Mouse (Mus musculus) CH12.LX (cell line): Measurements from ENCODE around the gene Musk. TPM values are rescaled to one million over a fixed set of nuclear protein-coding genes. Genes with fewer than 3 reads are reported as not detected.

Experiments used
- DNase-seq: peaks from one replicate; pipeline ENCODE4 v3.0.0-alpha.2; 2013; ENCODE audit errors: extremely low read depth
- H3K27ac ChIP-seq: 2 replicates; pipeline ENCODE4 v1.5.1; 2012; ENCODE audit warnings: low read depth, mild to moderate bottlenecking, control low read depth, moderate library complexity; ENCODE audit not compliant: insufficient read depth
- H3K27me3 ChIP-seq: replicated peaks from 2 replicates; pipeline ENCODE3; 2012; ENCODE audit warnings: inconsistent platforms
- H3K36me3 ChIP-seq, 2 experiments: replicated peaks in 1 of 2; 2 replicates each; pipeline versions ENCODE3 to v1.6.1; 2012; ENCODE audit warnings: inconsistent platforms in 1 of 2, low read length in 1 of 2, mild to moderate bottlenecking in 1 of 2, mixed read lengths in 1 of 2, moderate library complexity in 1 of 2; ENCODE audit not compliant: control insufficient read depth in 1 of 2, insufficient read depth in 1 of 2
- H3K4me1 ChIP-seq, 2 experiments: 2 replicates each; pipeline ENCODE4 v1.6.1; 2012; ENCODE audit warnings: inconsistent platforms in 1 of 2, moderate library complexity in 1 of 2; ENCODE audit not compliant: insufficient read depth in 2 of 2, control insufficient read depth in 1 of 2
- H3K4me2 ChIP-seq: 2 replicates; pipeline ENCODE4 v1.6.1; 2012; ENCODE audit warnings: low read depth, mild to moderate bottlenecking, control low read depth; ENCODE audit not compliant: poor library complexity, insufficient read depth, severe bottlenecking
- H3K4me3 ChIP-seq, 3 experiments: fragments of 150-350 bp in 1 of 3; sonication (generic) in 1 of 3; replicated peaks in 1 of 3; 2 replicates each; pipeline versions ENCODE3 to v1.5.1; 2011 to 2012; ENCODE audit warnings: low read depth in 2 of 3, low read length in 2 of 3, mild to moderate bottlenecking in 2 of 3, moderate library complexity in 2 of 3, control low read depth in 1 of 3, improper control_type of control experiment in 1 of 3, inconsistent platforms in 1 of 3, mixed read lengths in 1 of 3; ENCODE audit not compliant: poor library complexity in 1 of 3
- H3K79me2 ChIP-seq: replicated peaks from 2 replicates; pipeline ENCODE4 v1.6.1; 2012; ENCODE audit warnings: mild to moderate bottlenecking, moderate library complexity; ENCODE audit not compliant: control insufficient read depth, poor library complexity, insufficient read depth, severe bottlenecking; ENCODE audit errors: extremely low read depth
- H3K9ac ChIP-seq: 2 replicates; pipeline ENCODE4 v1.6.1; 2012; ENCODE audit warnings: low read depth, mild to moderate bottlenecking, control low read depth, moderate library complexity; ENCODE audit not compliant: insufficient read depth
- H3K9me3 ChIP-seq: replicated peaks from 2 replicates; pipeline ENCODE3; 2012; ENCODE audit warnings: low read length, inconsistent platforms, mixed read lengths
- CTCF ChIP-seq, 2 experiments: IDR thresholded peaks in 1 of 2; conservative IDR thresholded peaks in 1 of 2; 2 replicates each; pipeline ENCODE4 v1.5.1; 2011 to 2012; ENCODE audit warnings: low read depth in 2 of 2, low read length in 2 of 2, improper control_type of control experiment in 1 of 2, inconsistent platforms in 1 of 2, mild to moderate bottlenecking in 1 of 2, moderate library complexity in 1 of 2
- ELF1 ChIP-seq: IDR thresholded peaks from 2 replicates; pipeline ENCODE4 v1.6.1; 2014; ENCODE audit warnings: low read depth, mild to moderate bottlenecking, inconsistent platforms, low read length, improper control_type of control experiment
- ETS1 ChIP-seq: conservative IDR thresholded peaks from 2 replicates; pipeline ENCODE4 v1.6.1; 2012; ENCODE audit warnings: low read depth, mild to moderate bottlenecking, inconsistent platforms, low read length, improper control_type of control experiment, moderate library complexity
- GABPA ChIP-seq: IDR thresholded peaks from 2 replicates; pipeline ENCODE4 v1.6.1; 2012; ENCODE audit warnings: low read depth, low read length, improper control_type of control experiment, inconsistent platforms; ENCODE audit not compliant: insufficient replicate concordance
- HCFC1 ChIP-seq: IDR thresholded peaks from 2 replicates; pipeline ENCODE4 v1.6.1; 2012; ENCODE audit warnings: low read depth, mild to moderate bottlenecking, inconsistent platforms, low read length, improper control_type of control experiment
- JUN ChIP-seq: IDR thresholded peaks from 2 replicates; pipeline ENCODE4 v1.6.1; 2011; ENCODE audit warnings: low read depth, mild to moderate bottlenecking, low read length, improper control_type of control experiment, moderate library complexity; ENCODE audit not compliant: insufficient read depth
- JUND ChIP-seq: conservative IDR thresholded peaks from 2 replicates; pipeline ENCODE4 v1.6.1; 2011; ENCODE audit warnings: low read depth, low read length, improper control_type of control experiment
- KAT2A ChIP-seq: IDR thresholded peaks from 2 replicates; pipeline ENCODE4 v1.6.1; 2012; ENCODE audit warnings: low read length, improper control_type of control experiment, inconsistent platforms; ENCODE audit not compliant: insufficient replicate concordance
- MAFK ChIP-seq: IDR thresholded peaks from 2 replicates; pipeline ENCODE4 v1.6.1; 2011; ENCODE audit warnings: low read length, improper control_type of control experiment; ENCODE audit not compliant: insufficient replicate concordance
- MAX ChIP-seq: IDR thresholded peaks from 2 replicates; pipeline ENCODE4 v1.6.1; 2011; ENCODE audit warnings: low read length, improper control_type of control experiment
- MAZ ChIP-seq: IDR thresholded peaks from 2 replicates; pipeline ENCODE4 v1.6.1; 2012; ENCODE audit warnings: low read depth, mild to moderate bottlenecking, inconsistent platforms, low read length, improper control_type of control experiment, moderate library complexity
- MEF2A ChIP-seq: IDR thresholded peaks from 2 replicates; pipeline ENCODE4 v1.6.1; 2014; ENCODE audit warnings: low read depth, mild to moderate bottlenecking, inconsistent platforms, low read length, improper control_type of control experiment, borderline replicate concordance
- MXI1 ChIP-seq: IDR thresholded peaks from 2 replicates; pipeline ENCODE4 v1.6.1; 2011; ENCODE audit warnings: mild to moderate bottlenecking, low read depth, low read length, improper control_type of control experiment
- NELFE ChIP-seq: IDR thresholded peaks from 2 replicates; pipeline ENCODE4 v1.6.1; 2011; ENCODE audit warnings: low read depth, low read length, improper control_type of control experiment
- PAX5 ChIP-seq: IDR thresholded peaks from 2 replicates; pipeline ENCODE4 v1.6.1; 2012; ENCODE audit warnings: low read length, inconsistent platforms, mixed read lengths
- POLR2A ChIP-seq: IDR thresholded peaks from 2 replicates; pipeline ENCODE4 v1.6.1; 2011; ENCODE audit warnings: low read depth, mild to moderate bottlenecking, improper control_type of control experiment, low read length
- RAD21 ChIP-seq: IDR thresholded peaks from 2 replicates; pipeline ENCODE4 v1.6.1; 2011; ENCODE audit warnings: low read depth, mild to moderate bottlenecking, low read length, improper control_type of control experiment, moderate library complexity
- RCOR1 ChIP-seq: conservative IDR thresholded peaks from 2 replicates; pipeline ENCODE4 v1.6.1; 2012; ENCODE audit warnings: low read depth, mild to moderate bottlenecking, inconsistent platforms, low read length, improper control_type of control experiment
- SIN3A ChIP-seq: IDR thresholded peaks from 2 replicates; pipeline ENCODE4 v1.6.1; 2012; ENCODE audit warnings: low read length, improper control_type of control experiment, inconsistent platforms
- SMC3 ChIP-seq: IDR thresholded peaks from 2 replicates; pipeline ENCODE4 v1.6.1; 2011; ENCODE audit warnings: low read depth, low read length, improper control_type of control experiment
- TBP ChIP-seq: conservative IDR thresholded peaks from 2 replicates; pipeline ENCODE4 v1.6.1; 2011; ENCODE audit warnings: low read depth, low read length, improper control_type of control experiment
- TCF12 ChIP-seq: IDR thresholded peaks from 2 replicates; pipeline ENCODE4 v1.6.1; 2014; ENCODE audit warnings: low read depth, mild to moderate bottlenecking, inconsistent platforms, low read length, improper control_type of control experiment
- UBTF ChIP-seq: IDR thresholded peaks from 2 replicates; pipeline ENCODE4 v1.6.1; 2012; ENCODE audit warnings: low read depth, mild to moderate bottlenecking, inconsistent platforms, low read length, improper control_type of control experiment, moderate library complexity
- USF1 ChIP-seq: IDR thresholded peaks from 2 replicates; pipeline ENCODE4 v1.6.1; 2014; ENCODE audit warnings: low read depth, mild to moderate bottlenecking, inconsistent platforms, low read length, improper control_type of control experiment
- USF2 ChIP-seq: conservative IDR thresholded peaks from 2 replicates; pipeline ENCODE4 v1.6.1; 2011; ENCODE audit warnings: low read depth, low read length, improper control_type of control experiment
- ZMIZ1 ChIP-seq: IDR thresholded peaks from 2 replicates; pipeline ENCODE4 v1.6.1; 2012; ENCODE audit warnings: low read depth, mild to moderate bottlenecking, inconsistent platforms, low read length, improper control_type of control experiment
- dilution Hi-C: fragments of 300-500 bp; cut with MboI; formaldehyde crosslinking; loops from 2 replicates; pipeline ENCODE4 v1.14.3; 2020; ENCODE audit warnings: low sequenced_read_pairs; ENCODE audit not compliant: extremely low pct_unique_long_range_greater_than_20kb, extremely low pct_ligation_motif_present
- in situ Hi-C: fragments of 300-500 bp; cut with MboI; formaldehyde crosslinking; loops from 3 replicates; pipeline ENCODE4 v1.14.3; 2019; ENCODE audit warnings: low sequenced_read_pairs, low pct_ligation_motif_present, low pct_unique_long_range_greater_than_20kb, mixed read lengths
- polyA plus RNA-seq: library from polyadenylated mRNA; unstranded; fragments of >175 nt; gene quantifications from 2 replicates; pipeline ENCODE4 v1.2.1, GENCODE M21; 2012; ENCODE audit warnings: low read depth; ENCODE audit not compliant: insufficient read length
- total RNA-seq, 2 experiments: library from RNA; depleted of rRNA; stranded (reverse); fragments of 300-350 nt in 1 of 2; fragments of >200 nt in 1 of 2; gene quantifications; 2 replicates each; pipeline ENCODE4 v1.2.3; 2012 to 2014

The Musk gene
- total and polyA plus RNA-seq, 3 experiments = not detected

DNA sequence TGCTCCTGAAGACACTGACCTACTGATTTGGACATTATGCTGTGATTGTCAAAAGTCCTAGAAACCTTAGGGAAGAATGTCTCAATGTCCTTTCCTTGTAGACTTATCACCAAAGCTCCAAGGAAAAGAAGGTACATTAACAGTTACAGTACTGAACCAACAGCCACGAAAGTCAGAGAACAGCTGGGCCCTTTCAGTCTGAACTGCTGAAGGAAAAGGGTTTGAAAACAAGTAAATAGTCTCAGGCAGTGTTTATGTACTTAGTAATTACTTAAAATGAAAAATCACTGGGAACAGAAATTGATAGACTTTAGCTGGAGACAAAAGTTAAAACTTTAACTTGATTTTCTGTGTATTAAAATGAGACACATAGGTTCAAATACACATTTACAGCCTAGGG is 27.6 kb downstream of the Musk start:
- Histone ChIP-seq H3K4me3 (no peak overlapping the region), H3K27ac (no peak overlapping the region), H3K36me3 (no peaks in the 10 kb centered on the region), H3K9ac (no peak overlapping the region), H3K4me2 (no peak overlapping the region), H3K27me3 (no peaks in the 10 kb centered on the region), H3K79me2 (no peaks in the 10 kb centered on the region), H3K4me1 (peaks cover 6 to 11% of the 10 kb centered on the region in 2 experiments; a peak in 3 of 4 replicates), H3K9me3 (no peaks in the 10 kb centered on the region)
- no peak for DNase-seq
- dilution Hi-C loops (no loop called here), in situ Hi-C loops (no loop called here)
- TF ChIP-seq TBP = no peak
- TF ChIP-seq NELFE = no peak
- no peak for TF ChIP-seq USF2
- no peak for TF ChIP-seq MAZ
- TF ChIP-seq UBTF = no peak
- TF ChIP-seq POLR2A = no peak
- TF ChIP-seq MEF2A = no peak
- TF ChIP-seq SIN3A = no peak
- no peak for TF ChIP-seq MAFK
- TF ChIP-seq TCF12 = no peak
- no peak for TF ChIP-seq RAD21
- no peak for TF ChIP-seq CTCF (conservative IDR thresholded peaks at IDR 0.05 in 1 of 2, IDR thresholded peaks at IDR 0.05 in 1 of 2; ENCODE audit: low read depth in 2 of 2, low read length in 2 of 2)
- TF ChIP-seq HCFC1 = no peak
- TF ChIP-seq MAX = no peak

DNA sequence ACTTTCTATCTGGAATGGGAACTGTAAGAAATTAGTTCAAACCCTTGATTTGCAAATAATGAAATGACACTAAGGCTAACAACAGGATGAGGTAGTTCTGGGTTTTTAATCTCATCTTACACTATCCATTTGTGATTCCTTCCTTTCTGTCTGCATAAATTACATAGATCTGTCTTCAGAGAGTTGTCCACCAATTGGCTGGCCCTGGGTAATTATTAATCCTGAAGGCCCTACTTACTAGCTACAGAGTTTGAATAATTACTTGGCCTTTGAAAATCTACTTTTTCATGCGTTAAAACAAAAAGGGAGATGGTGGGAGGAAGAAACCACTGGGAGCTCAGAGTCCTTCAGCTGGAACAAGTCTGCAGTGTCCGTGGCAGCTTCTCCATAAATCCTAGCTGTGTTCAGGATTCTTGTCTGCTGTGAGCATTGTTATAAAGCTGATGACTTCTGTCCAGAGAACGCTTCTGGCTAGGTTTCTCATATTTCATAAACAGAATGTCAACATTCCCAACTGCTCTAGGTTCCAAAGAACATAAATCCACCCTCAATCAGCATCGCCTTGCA is 29.3 kb downstream of the Musk start:
- H3K27ac ChIP-seq = no peak overlapping the region
- dilution Hi-C loops = no loop called here
- in situ Hi-C loops = no loop called here
- H3K79me2 ChIP-seq = no peaks in the 10 kb centered on the region
- H3K4me1 ChIP-seq = peaks cover 2 to 11% of the 10 kb centered on the region in 2 experiments; a peak in 3 of 4 replicates
- no peak overlapping the region for H3K9ac ChIP-seq
- H3K36me3 ChIP-seq = no peaks in the 10 kb centered on the region
- no peaks in the 10 kb centered on the region for H3K9me3 ChIP-seq
- no peaks in the 10 kb centered on the region for H3K27me3 ChIP-seq
- H3K4me2 ChIP-seq = no peak overlapping the region
- TF ChIP-seq MEF2A (no peak), RAD21 (no peak), USF1 (no peak), SMC3 (no peak), KAT2A (no peak), ZMIZ1 (no peak), CTCF (conservative IDR thresholded peaks at IDR 0.05 in 1 of 2, IDR thresholded peaks at IDR 0.05 in 1 of 2; ENCODE audit: low read depth in 2 of 2, low read length in 2 of 2) (no peak), JUN (no peak), ELF1 (no peak), RCOR1 (no peak), MXI1 (no peak), HCFC1 (no peak), PAX5 (no peak), MAZ (no peak), SIN3A (no peak), ETS1 (no peak), GABPA (no peak), JUND (no peak), MAX (no peak)
- DNase-seq = no peak
- H3K4me3 ChIP-seq = no peak overlapping the region
